Mouse (Mus musculus) heart, adult 2 months (tissue): ENCODE results near the gene Naa15.

Experiments
- CTCF ChIP-seq: fragments of 200-600 bp; IDR thresholded peaks from 2 replicates; pipeline ENCODE4 v1.8.1; 2022; ENCODE audit warnings: antibody characterized with exemption, mild to moderate bottlenecking, moderate library complexity
- POLR2A ChIP-seq: fragments of 200-500 bp; IDR thresholded peaks from 2 replicates; pipeline ENCODE4 v1.6.1; 2011; ENCODE audit warnings: mild to moderate bottlenecking, low read depth, low read length, control low read depth; ENCODE audit not compliant: insufficient read depth

DNA sequence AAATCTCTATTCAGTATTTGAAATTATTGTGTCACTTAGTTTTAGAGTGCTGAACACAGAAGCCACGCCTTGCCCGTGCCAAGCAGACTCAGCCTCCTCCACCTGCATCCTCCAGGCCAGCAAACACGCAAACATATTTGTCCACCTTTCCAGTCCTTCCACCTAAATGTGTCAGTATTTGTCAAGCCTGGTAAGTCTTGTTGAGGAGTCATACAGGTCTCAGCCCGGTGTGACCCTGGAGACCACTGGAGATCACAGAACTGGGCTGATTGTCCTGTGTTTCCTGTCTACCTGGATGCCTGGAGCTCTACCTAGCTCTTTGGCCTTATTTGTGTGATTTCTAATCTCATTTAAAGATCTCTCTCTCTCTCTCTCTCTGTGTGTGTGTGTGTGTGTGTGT lies 84.9 kb downstream of the Naa15 start:
- no peak for TF ChIP-seq CTCF
- no peak for TF ChIP-seq POLR2A
